Mouse (Mus musculus) kidney, adult 2 months (tissue): ENCODE measurements around the gene Dnaic1. TPM values are rescaled to one million over a fixed set of nuclear protein-coding genes. Genes with fewer than 3 reads are reported as not detected.

ENCODE experiments used
- DNase-seq: peaks from one replicate; pipeline ENCODE4 v3.0.0; 2021
- H3K27ac ChIP-seq: fragments of 200-500 bp; 2 replicates; pipeline ENCODE4 v1.5.1; 2012; ENCODE audit warnings: low read depth, low read length, control low read depth, inconsistent platforms; ENCODE audit not compliant: insufficient read depth
- H3K27me3 ChIP-seq: fragments of 200-500 bp; replicated peaks from 2 replicates; pipeline ENCODE4 v1.6.1; 2012; ENCODE audit warnings: mild to moderate bottlenecking, moderate library complexity, low read length, inconsistent platforms; ENCODE audit not compliant: control insufficient read depth, insufficient read depth
- H3K36me3 ChIP-seq: fragments of 200-500 bp; 2 replicates; pipeline ENCODE4 v1.6.1; 2012; ENCODE audit warnings: mild to moderate bottlenecking, moderate library complexity, low read length, inconsistent platforms; ENCODE audit not compliant: control insufficient read depth, insufficient read depth
- H3K4me1 ChIP-seq: fragments of 200-500 bp; 2 replicates; pipeline ENCODE4 v1.6.1; 2011; ENCODE audit warnings: low read length; ENCODE audit not compliant: control insufficient read depth, insufficient read depth
- H3K4me3 ChIP-seq: fragments of 200-500 bp; 2 replicates; pipeline ENCODE4 v1.5.1; 2011; ENCODE audit warnings: mild to moderate bottlenecking, low read depth, low read length, control low read depth; ENCODE audit not compliant: insufficient read depth
- CTCF ChIP-seq: fragments of 200-500 bp; conservative IDR thresholded peaks from 2 replicates; pipeline ENCODE4 v1.5.1; 2011; ENCODE audit warnings: low read depth, mild to moderate bottlenecking, control low read depth, low read length, moderate library complexity, mixed read lengths; ENCODE audit not compliant: insufficient read depth, insufficient read length
- POLR2A ChIP-seq: fragments of 200-500 bp; IDR thresholded peaks from one replicate; pipeline ENCODE4 v1.6.1; 2011; ENCODE audit warnings: low read depth, low read length, control low read depth
- WGBS: fragments of 180-500 bp; shearing (Covaris S2); methylation state at CpG from one replicate; pipeline ENCODE4 v1.1.7; 2018; 5-methylcytosine and 5-hydroxymethylcytosine counted together
- polyA plus RNA-seq: library from polyadenylated mRNA; depleted of rRNA; stranded (reverse); fragments of >200 nt; gene quantifications from 2 replicates; pipeline ENCODE4 v1.2.3, GENCODE M21; 2012

Dnaic1 gene
- polyA plus RNA-seq, 1 experiment, result 0.92 TPM

DNA sequence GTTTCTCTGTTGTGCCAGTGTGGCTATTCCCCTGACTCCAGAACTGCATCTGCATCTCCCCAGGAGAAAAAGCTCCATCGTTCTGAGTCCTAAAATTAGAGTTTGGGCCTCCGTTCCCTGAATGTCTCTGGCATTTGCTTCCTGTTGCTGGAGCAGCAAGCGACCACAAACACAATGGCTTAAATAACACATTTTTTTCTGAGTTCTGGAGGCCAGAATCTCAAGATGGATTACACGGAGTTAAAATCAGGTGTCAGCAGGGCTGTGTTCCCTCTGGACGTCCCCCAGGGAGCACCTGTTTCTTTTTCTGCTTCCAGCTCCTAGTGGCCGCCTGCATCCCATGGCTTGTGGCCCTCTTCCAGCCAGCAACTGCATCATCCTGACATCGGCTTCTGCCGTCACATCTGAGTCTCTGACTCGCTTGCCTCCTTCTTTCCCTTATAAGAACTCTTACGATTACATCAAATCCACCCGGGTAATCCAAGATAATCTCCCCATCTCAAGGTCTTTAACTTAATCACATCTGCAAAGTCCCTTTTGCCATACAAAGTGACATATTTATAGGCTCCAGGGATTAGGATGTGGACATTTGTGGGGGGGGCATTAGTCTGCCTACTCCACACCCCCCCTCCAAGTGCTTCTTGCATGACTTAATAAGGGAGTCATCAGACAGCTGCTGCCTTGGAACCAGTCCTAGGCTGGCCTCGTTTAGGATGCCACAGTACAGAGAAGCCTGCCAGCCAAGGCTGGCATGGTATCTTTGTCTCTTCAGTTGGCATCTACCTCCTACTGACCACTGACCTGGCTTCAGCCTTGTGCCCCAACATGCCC lies 49.6 kb downstream of the Dnaic1 start:
- Histone ChIP-seq H3K4me1 (no peaks in the 10 kb centered on the region), H3K27ac (no peak overlapping the region), H3K4me3 (no peak overlapping the region), H3K27me3 (no peaks in the 10 kb centered on the region), H3K36me3 (no peaks in the 10 kb centered on the region)
- 47% methylated on average over 12 of the region's 12 CpGs for WGBS
- TF ChIP-seq CTCF (no peak), POLR2A (no peak)
- DNase-seq, result no peak

DNA sequence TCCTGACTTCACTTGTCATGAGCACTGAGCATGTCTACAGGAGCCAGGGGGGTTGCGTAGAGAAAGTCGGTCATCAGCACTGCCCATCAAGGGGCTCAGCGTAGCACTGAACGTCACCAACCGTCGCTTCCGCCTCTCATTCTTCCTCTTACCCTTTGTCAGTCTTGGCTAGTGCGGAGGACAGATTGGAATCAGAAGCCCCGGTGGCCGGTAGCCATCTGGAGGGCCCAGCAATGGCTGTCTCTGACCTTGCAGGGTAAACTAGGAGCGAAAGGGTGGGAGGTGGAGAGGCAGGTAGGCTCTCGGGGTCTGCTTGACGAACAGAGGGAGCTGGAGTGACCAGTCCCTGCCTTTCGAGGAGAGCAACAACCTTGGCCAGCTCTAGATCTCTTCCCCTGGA lies 52.5 kb downstream of the Dnaic1 start:
- H3K4me3 ChIP-seq, result no peak overlapping the region
- H3K27me3 ChIP-seq, result no peaks in the 10 kb centered on the region
- no peaks in the 10 kb centered on the region for H3K36me3 ChIP-seq
- H3K4me1 ChIP-seq, result no peaks in the 10 kb centered on the region
- H3K27ac ChIP-seq, result no peak overlapping the region
- no peak for DNase-seq
- WGBS, result 94% methylated on average over 14 of the region's 14 CpGs
- TF ChIP-seq CTCF (no peak), POLR2A (no peak)

GRCm38 (mm10) chr4:41628202-41628927 lies 58.8 kb downstream of the Dnaic1 start:
- Histone ChIP-seq H3K27me3 (no peaks in the 10 kb centered on the region), H3K4me3 (no peak overlapping the region), H3K27ac (no peak overlapping the region), H3K36me3 (no peaks in the 10 kb centered on the region), H3K4me1 (no peaks in the 10 kb centered on the region)
- DNase-seq, result peak; percentile 48
- 32% methylated on average over 8 of the region's 8 CpGs for WGBS
- no peak for TF ChIP-seq CTCF
- TF ChIP-seq POLR2A, result no peak

- Histone ChIP-seq H3K27ac (no peak overlapping the region), H3K27me3 (no peaks in the 10 kb centered on the region), H3K36me3 (no peaks in the 10 kb centered on the region), H3K4me3 (no peak overlapping the region), H3K4me1 (no peaks in the 10 kb centered on the region)
- WGBS, result 73% methylated on average over 6 of the region's 6 CpGs
- DNase-seq, result no peak
- TF ChIP-seq POLR2A (no peak), CTCF (no peak)
Measured at GRCm38 (mm10) chr4:41630196-41630595, 60.6 kb downstream of the Dnaic1 start.

- H3K27me3 ChIP-seq, result no peaks in the 10 kb centered on the region
- no peaks in the 10 kb centered on the region for H3K36me3 ChIP-seq
- H3K27ac ChIP-seq, result no peak overlapping the region
- peak; percentile 63 for DNase-seq
- TF ChIP-seq CTCF (no peak), POLR2A (no peak)
- WGBS, result 7% methylated on average over 11 of the region's 11 CpGs
- H3K4me1 ChIP-seq, result no peaks in the 10 kb centered on the region
- H3K4me3 ChIP-seq, result no peak overlapping the region
Measured at GRCm38 (mm10) chr4:41631390-41631789, 61.8 kb downstream of the Dnaic1 start.

- no peak for TF ChIP-seq CTCF
- Histone ChIP-seq H3K27ac (no peak overlapping the region), H3K4me3 (no peak overlapping the region), H3K36me3 (no peaks in the 10 kb centered on the region), H3K4me1 (no peaks in the 10 kb centered on the region), H3K27me3 (no peaks in the 10 kb centered on the region)
- WGBS, result 59% methylated on average over 9 of the region's 9 CpGs
- no peak for DNase-seq
Measured at GRCm38 (mm10) chr4:41633001-41633400, 63.4 kb downstream of the Dnaic1 start.

DNA sequence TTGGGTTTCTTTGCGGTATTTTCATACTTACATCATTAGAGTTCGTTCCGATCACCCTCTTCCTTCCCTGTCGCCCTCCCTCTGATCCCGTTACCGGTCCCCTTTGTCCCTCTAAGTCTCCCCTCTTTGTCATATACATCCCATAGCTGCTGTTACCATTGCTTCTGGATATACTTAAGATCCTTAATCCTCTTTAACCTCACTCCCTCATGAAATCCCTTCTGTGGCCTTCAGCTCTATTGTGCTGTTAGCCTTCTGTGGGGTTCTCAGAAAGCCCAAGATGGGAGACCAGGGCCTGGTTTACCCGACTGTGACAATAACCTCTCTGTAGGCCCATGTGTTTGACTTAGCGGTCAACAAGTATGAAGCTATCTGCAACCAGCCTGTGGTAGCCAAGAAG lies 65.1 kb downstream of the Dnaic1 start:
- Histone ChIP-seq H3K36me3 (no peaks in the 10 kb centered on the region), H3K4me1 (no peaks in the 10 kb centered on the region), H3K27ac (no peak overlapping the region), H3K27me3 (no peaks in the 10 kb centered on the region), H3K4me3 (no peak overlapping the region)
- TF ChIP-seq POLR2A, result no peak
- no peak for TF ChIP-seq CTCF
- no peak for DNase-seq
- WGBS, result 94% methylated on average over 8 of the region's 8 CpGs
